Mouse (Mus musculus) monocyte, adult 5-6 weeks (primary cell): ENCODE measurements around the gene Minar1. TPM values are rescaled to one million over a fixed set of nuclear protein-coding genes. Genes with fewer than 3 reads are reported as not detected.

ENCODE experiments used
- total RNA-seq: library from RNA; stranded (forward); fragments of 200-1000, 200-491, 200-594 nt; gene quantifications from 3 replicates; pipeline ENCODE4 v1.2.3, GENCODE M21; 2017

Minar1 gene
- total RNA-seq, 1 experiment from 2014 or later, result not detected

Other genes with a start within 250 kb of the Minar1 start
- gene Tmed3, start 81.9 kb upstream of the Minar1 start, total RNA-seq, result 32.8 to 48.6 TPM (median 39.3 TPM) in 3 replicates
- gene Ankrd34c, start 115.3 kb upstream of the Minar1 start, total RNA-seq, result not detected in 3 replicates